Mouse (Mus musculus): ENCODE data around the gene Hsd17b13. TPM values are rescaled to one million over a fixed set of nuclear protein-coding genes. Genes with fewer than 3 reads are reported as not detected.

Hsd17b13 gene
- total RNA-seq, 2 experiments from 2014 or later = not detected

GRCm38 (mm10) chr5:103926398-103926797 is 50.8 kb downstream of the Hsd17b13 start:
- DNase-seq (ENCODE audit: low spot score in 2 of 2) = no peak

DNA sequence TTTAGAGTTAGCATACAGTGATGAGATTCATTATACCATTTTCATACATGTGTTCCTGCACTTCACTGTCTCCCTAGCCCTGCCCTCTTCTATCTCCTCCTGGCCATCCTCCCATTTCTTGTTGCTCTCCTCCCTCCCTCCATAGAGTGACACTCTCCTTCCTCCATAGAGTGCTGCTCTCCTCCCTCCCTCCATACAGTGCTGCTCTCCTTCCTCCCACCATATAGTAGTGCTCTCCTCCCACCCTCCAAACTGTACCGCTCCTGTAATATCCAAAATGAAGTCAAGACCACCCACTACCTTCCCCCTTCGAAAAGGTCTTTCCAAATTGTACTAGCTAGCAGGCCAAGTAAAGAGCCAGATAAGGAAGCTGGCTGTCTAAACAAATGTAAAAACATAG is 53.5 kb downstream of the Hsd17b13 start:
- no peak for DNase-seq (ENCODE audit: low spot score in 2 of 2)

DNA sequence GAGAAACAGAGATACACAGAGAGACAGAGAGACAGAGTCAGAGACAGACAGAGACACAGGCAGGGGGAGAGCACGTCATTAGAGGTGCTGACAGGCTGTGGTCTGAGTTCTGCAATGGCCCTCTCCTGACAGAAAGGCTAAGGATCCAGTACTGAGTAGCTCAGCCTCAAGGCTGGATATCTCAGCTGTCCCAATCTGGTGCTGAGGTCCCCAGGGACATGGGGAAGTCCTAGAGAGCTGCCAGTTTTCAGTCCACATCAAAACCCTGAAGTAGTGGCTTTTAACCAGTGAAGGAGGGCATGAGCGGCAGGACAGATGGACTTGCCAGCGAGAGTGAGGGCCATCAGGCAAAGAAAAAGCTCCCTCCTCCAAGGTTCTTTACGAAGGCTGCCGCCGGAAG is 54.1 kb downstream of the Hsd17b13 start:
- no peak for DNase-seq (ENCODE audit: low spot score in 2 of 2)

- DNase-seq (ENCODE audit: low spot score in 2 of 2) = no peak
Measured at GRCm38 (mm10) chr5:103922436-103922835, 54.8 kb downstream of the Hsd17b13 start.

DNA sequence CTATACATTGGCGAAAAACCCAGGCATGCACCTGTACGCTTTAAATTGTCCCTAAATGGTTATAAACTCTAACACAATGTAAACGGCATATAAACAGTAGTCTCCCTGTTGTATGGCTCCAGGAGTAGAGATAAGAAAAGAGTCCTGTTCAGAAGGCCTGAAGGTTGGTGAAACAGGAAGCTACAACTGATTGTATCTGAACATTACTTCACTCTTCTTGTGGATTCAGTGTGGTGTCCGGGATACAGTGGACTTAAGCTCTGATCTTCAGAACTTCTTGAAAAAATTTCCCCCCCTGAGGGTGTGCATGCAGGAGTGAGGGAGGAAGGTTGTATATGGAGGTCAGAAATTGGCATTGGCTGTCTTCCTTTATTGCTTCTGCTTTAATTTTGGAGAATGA is 57.7 kb downstream of the Hsd17b13 start:
- DNase-seq (ENCODE audit: low spot score in 2 of 2) = no peak

GRCm38 (mm10) chr5:103918233-103918632 is 59.0 kb downstream of the Hsd17b13 start:
- DNase-seq (ENCODE audit: low spot score in 2 of 2) = no peak

DNA sequence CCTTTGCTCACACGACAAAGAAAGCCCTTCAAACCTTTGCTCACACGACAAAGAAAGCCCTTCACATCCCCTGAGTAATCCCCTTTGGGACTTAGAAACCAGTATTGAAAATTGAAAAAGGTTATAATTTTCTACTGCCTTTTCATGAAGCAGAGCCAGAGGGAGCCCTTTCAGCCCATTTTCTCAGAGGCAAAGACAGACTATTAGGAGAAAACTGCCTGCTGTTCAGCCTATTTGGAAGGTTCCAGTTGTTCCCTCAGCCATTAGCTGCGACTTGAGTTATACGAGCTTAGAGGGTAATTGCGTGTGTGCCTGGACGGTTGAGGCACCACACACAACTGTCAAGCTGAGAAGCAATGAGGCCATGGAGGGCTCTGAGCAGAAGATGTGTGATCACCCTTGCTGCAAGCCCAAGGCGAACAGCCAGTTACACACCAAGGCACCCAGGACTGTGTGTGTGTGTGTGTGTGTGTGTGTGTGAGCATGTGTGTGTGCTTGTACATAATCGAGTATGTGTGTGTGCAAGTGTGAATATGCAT is 59.8 kb downstream of the Hsd17b13 start:
- no peak for DNase-seq (ENCODE audit: low spot score in 2 of 2)

- no peak for DNase-seq (ENCODE audit: low spot score in 2 of 2)
Measured at GRCm38 (mm10) chr5:103916595-103917356, 60.4 kb downstream of the Hsd17b13 start.

GRCm38 (mm10) chr5:103914335-103915226 is 62.6 kb downstream of the Hsd17b13 start:
- DNase-seq (ENCODE audit: low spot score in 2 of 2) = no peak

DNA sequence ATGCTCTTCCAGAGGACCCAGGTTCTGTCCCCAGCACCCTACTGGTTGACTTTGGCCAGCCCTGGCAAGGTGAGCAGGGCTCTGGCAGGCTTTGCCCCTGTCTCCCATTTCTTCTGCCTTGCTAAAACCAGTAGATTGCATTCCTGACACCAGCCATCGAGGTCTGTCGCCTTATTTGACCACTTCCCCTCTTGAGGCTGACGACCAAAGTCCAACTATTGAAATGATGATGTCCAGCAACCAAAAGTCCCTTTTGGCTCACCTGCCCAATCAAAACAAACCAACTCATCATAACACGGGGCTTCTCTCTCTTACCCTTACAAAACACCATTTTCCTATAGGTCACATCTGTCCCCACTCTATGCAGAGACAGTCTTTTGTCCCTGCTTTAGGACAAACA is 64.1 kb downstream of the Hsd17b13 start:
- no peak for DNase-seq (ENCODE audit: low spot score in 2 of 2)

GRCm38 (mm10) chr5:103911555-103911954 is 65.7 kb downstream of the Hsd17b13 start:
- DNase-seq (ENCODE audit: low spot score in 2 of 2) = no peak

DNA sequence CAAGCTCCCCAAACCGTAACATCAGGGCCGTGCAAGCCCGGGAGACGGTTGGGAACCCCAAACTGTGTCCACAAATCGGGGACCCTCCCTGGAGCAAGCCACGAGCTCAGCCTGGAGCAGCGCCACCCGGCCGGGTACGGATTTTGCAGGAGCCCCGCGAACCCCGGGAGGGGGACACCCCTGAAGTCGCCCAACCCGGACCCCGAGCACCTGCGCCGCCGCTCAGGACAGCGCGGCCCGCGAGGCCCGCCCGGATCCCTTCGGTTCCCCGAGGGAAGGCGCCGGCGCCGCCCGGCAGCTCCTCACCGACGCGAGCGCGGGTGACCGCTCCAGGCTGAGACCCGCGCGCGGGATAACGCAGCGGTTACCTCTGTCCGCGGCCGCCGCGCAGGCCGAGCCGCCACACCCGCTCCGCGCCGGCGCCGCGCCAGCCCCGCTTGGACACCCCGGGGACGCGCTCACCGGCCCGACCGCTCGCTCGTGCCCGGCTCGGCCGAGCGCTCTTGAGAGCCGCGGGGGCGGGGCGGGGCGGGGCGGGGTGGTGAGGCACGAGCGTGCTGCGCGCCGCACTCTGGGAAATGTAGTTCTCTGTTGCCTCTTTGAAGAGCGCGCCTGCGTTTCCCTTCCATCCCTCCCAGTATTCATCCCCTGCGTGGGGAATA is 66.3 kb downstream of the Hsd17b13 start, which contains the start of gene Klhl8:
Klhl8 (minus strand) TSS at position 512 of the 662 bp plus-strand sequence.
- peak; percentile 76 to 89 for DNase-seq (ENCODE audit: low spot score in 2 of 2)

- DNase-seq (ENCODE audit: low spot score in 2 of 2) = no peak
Measured at GRCm38 (mm10) chr5:103910156-103910555, 67.1 kb downstream of the Hsd17b13 start.

DNA sequence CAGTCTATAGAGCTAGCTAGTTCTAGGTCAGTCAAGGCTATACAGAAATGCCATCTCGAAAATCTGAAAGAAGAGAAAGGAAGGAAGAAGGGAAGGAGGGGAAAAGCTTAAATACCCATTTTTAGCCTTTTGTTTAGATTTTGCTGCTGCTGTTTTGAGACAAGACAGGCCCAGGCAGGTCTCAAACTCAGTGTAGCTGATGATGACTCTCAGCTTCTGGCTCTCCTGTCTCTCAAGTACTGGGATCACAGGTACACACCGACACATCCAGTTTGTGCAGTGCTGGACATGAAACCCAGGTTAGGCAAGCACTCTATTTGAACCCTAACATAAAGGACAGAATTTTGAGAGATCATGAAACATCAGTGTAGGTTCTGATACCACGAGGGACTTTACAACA is 67.7 kb downstream of the Hsd17b13 start:
- no peak for DNase-seq (ENCODE audit: low spot score in 2 of 2)

DNA sequence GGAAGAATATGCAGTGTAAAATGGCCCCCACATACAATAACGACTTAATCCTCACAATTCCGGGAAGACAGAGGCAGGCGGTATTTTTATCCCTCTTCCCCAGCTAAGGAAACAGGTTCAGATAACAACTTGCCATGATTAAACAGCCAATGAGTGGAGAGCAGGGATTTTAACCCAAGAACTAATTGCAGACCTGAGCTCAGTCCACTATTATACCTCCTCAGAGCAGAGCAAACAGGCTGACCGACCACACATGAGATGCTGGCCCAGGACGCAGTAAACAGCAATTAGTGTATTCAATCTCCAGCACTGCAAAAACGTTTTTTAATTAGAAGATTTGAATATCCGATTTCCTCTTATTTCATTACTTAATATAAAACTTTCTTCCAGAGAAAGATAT is 68.4 kb downstream of the Hsd17b13 start:
- no peak for DNase-seq (ENCODE audit: low spot score in 2 of 2)

- DNase-seq (ENCODE audit: low spot score in 2 of 2) = peak; percentile 35 to 67
Measured at GRCm38 (mm10) chr5:103907844-103908243, 69.4 kb downstream of the Hsd17b13 start.

DNA sequence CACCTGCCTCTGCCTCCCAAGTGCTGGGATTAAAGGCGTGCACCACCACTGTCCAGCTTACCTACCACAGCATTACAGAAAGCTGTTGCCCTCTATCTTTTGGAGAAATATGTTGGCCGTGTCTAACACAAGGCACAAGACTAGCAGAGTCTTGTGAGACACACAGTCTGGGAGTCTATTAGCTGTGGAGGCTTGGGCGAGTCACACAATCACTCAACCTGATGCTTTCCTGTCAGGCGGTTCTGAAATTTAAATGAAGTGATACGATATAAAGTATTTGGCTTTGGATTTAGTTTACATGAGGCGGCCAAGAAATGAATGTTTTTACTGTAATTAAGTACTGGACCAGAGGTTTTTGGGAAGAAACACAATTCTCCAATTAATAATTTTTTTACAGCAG is 71.0 kb downstream of the Hsd17b13 start:
- no peak for DNase-seq (ENCODE audit: low spot score in 2 of 2)
